Mouse (Mus musculus) NIH3T3 (cell line): ENCODE data around the gene Reck.

Experiments
- DNase-seq: peaks from one replicate; pipeline ENCODE4 v3.0.0-alpha.2; 2012; ENCODE audit warnings: low read depth

The Reck gene

DNA sequence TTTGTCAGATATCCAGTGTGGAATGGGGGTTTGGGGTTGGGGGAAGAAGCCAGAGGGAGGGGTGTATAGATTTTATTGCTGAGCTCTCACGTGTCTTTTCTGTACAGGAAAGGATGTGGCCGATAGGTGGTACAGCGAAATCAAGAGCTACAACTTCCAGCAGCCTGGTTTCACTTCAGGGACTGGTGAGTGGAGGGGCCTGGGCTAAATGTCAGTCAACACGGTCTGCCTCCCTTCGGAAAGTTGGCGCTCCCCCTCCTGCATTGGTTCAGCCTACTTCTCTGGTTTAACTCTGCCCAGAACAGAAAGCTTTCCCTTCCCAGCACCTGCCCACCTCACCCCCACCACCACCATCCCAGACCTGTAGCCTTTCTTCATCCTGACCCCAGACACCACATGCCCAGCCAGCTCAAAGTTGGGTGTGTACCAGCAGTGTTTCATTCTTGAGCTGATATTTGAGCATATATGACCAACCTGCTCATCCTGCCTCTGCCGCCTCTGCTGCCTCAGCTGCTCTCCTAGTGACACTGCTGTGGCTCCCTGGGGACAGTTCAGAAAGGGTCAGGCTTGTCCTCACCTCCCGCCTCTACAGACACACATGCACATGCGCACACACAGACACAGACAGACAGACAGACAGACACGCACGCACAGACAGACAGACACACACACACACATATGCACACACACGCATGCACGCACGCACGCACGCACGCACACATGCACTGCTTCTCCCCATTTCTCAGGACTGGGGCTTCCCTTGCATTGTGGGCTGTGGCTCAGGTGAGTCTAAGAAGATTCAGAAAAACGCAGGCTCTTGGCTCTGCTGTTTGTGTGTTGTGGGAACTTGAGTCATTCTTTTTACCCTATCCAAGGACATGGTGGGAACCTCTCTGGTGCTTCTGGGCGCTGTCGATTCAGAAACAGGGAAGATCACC, 95.3 kb downstream of the Reck start:
- no peak for DNase-seq

DNA sequence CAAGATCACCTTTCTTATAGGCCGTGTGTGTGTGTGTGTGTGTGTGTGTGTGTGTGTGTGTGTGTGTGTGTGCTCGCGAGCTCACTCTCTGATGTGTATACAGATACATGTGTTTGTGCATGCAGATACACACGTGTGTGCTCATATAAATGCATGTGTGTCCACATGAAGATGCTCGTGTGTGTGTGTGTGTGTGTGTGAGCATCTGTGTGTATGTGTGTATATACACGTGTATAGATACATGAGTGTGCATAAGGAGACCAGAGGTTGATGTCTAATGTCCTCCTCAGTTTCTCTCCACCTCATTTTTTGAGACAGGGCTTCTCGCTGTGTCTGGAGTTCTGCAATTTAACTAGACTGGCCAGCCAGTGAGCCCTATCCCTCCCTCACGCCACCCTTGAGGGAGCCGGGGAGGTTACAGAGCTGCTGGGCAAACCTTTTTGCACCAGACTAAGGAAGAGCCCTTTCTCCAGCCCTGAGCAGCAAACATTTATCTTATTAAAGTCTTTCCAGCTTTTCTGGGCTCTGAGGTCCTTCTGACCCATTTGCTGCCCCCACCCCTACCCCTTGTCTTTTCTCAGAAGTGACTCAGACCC, 96.3 kb downstream of the Reck start:
- DNase-seq, result no peak

- DNase-seq, result peak; percentile 93
Observed at GRCm38 (mm10) chr4:43972137-43972591, 96.8 kb downstream of the Reck start.

DNA sequence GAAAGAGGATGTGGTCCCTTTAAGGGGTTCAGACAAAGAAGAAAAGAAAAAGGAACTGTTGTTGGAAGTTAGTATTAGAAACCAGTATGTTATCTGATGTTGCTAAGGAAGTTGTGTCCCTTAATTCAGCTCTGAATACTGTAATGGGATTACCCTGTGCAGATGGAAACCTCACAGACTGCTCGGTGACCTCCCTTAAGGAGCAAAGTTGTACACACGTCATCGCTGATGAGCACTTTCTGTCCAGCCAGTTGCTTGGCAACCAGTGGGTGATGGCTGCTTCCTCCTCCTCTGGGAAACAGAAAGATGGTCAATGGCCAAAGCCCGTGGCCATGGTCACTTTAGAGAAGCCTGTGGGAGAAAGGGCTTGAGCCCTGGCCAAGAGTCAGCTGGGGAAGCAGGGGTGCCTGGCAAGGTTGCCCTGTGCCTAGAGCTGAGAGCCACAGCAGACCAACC, 98.2 kb downstream of the Reck start:
- no peak for DNase-seq

DNA sequence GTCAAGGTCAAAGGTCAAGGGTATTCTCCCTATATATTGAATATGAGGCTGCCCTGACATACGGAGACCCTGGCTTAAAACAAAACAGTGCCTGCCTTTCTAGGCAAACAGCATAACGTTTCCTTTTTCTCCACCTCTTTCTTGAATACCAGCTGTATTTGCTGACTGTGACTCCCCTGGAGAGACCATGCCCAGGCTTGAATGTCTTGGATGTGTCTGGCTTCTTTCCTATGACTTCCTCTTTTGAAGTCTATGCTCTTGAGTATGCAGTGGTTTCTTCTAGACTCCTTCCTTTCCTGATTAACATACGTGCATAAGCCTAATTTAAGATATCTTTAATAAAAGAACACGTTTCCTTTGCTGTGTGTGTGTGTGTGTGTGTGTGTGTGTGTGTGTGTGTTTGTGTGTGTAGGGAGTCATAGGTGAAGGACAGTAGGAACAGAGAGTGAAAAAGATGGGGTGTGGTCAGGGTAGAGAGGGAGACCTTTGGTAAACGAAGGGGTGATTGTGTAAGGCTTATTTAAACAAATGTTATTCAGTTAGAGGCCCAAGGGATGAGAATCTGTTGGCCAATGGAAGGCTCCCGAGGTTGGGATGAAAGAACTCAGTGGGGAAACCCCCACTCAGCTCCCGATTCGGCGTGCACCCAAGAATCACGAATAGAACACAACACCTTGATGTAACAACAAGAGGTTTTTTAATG, 99.7 kb downstream of the Reck start:
- no peak for DNase-seq

DNA sequence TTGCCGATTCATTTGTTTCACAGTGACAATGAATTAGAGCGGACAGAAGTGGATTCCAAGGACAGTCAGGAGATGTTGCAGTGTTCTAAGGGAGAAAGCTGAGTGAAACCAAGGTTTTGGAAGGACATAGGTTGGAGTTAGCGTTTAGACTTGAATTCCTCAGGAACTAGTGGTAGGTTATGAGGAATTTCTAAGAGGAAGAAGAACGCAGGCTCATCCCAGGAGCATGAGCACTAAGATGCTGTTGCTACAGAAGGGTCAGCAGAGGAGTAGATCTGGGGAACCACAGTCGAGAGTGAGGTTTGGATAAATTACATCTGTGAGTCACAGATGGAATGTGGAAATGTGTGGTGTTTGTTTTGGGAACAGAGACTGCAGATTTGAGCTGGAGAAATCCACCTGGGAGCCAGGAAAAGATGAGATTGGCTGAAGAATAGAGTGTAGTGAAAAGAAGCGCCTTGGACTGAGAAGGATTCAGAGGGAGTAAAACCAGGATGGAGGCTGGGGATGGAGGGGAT, 101.0 kb downstream of the Reck start:
- peak; percentile 70 for DNase-seq

DNA sequence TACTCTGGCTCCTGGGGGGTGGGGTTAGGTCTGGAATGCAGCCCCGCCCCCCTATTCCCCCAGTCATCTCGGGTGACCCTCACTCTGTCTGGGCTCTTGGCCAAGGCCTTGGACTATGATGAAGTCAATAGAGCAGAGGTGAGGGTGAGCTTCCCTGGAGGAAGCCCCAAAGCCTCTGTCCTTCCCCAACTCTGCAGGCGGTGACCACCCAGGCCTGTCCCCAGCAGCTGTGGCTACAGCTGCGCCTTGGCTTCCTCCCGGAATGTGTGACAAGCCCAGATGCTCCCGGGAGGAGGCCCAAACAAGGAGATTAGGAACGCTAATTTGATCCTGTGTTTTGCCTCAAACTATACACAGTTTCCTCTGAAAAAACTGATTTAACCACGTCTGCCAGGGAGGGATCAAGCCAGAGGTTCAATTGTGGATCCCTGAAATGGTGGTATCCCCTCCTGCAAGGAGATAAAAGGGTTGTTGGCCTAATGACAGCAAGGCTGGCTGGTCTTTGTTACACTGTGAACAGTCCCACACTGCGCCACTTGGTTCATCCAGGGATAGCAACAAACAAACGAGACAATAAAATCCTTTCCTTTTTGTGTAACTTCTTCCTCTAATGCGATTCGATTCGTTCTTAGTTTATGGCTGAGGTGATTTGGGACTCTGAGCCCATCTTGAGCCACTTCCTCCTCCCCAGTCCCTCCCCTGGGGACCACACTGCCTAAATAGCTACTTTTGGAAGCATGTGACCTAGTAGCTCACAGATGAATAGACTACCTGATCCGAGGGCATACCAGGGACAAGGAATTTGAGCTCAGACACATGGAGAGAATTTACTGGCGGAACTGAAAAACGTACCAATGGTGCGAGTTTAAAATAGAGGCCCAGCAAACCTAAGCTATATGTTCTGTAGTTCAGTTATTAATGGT, 103.5 kb downstream of the Reck start:
- DNase-seq, result no peak

DNA sequence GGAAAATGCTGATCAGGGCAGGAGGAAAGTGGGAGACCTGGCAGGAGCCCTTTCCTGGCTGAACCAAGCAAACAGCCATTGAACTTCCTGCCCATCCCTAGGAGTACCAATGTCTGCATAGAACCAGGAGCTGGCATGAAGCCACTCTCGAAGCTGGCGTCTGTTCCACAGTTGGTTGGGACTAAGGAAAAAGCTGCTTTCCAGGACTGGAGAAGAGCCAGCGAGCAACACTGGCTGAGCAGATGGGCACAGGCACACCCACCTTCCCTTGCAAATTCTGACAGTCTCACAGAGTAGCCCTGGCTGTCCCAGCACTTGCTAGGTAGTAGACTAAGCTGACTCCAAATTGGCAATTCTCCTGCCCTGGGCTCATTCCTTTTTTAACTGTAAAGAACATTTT, 104.4 kb downstream of the Reck start:
- no peak for DNase-seq

GRCm38 (mm10) chr4:43980236-43980635, 104.9 kb downstream of the Reck start:
- no peak for DNase-seq

DNA sequence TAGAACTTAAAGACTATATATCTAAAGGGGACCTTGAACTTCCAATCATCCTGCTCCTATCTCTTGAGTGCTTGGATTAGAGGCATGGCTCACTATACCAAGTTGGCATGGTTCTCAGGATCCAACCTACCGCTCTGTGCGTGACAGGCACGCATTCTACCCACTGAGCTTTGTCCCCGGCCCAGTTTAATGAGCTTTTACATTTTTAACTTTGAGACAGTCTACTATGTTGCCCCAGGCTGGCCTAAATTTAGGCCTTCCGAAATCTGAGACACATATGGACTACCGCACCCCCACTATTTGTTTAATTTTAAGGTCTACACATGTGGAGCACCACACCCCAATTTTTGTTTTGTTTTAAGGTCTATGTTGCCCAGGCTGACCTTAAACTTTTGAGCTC, 105.5 kb downstream of the Reck start:
- no peak for DNase-seq

- DNase-seq, result no peak
Observed at GRCm38 (mm10) chr4:43981251-43981650, 105.9 kb downstream of the Reck start.

- peak; percentile 95 for DNase-seq
Observed at GRCm38 (mm10) chr4:43982053-43982732, 106.9 kb downstream of the Reck start.

DNA sequence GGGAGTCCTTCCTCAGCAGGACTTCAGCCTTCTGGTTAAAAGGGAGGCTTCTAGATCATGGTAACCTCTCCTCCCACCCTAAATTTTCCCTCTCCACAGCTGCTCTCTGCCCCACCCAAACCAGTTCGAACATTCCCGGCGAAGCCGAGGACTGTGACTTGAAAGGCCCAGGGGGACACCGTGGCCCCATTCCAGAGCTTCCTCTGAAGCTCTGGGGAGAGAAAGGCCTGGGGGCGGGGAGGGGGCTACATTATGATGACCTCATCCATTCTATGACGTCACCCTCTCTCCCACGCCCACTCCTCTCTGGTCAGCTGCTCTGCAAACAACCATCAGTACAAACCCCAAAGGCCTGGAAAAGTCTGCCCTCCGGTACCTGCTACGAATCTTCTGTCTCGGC, 107.9 kb downstream of the Reck start, which contains the start of gene Ccin:
Gene Ccin (plus strand): TSS at position 303 of the 400 bp plus-strand sequence.
- no peak for DNase-seq

GRCm38 (mm10) chr4:43983756-43984155, 108.4 kb downstream of the Reck start:
- no peak for DNase-seq

- DNase-seq, result no peak
Observed at GRCm38 (mm10) chr4:43984326-43984725, 109.0 kb downstream of the Reck start.

- DNase-seq, result no peak
Observed at GRCm38 (mm10) chr4:43988976-43989375, 113.6 kb downstream of the Reck start.

GRCm38 (mm10) chr4:43993072-43993471, 117.7 kb downstream of the Reck start:
- no peak for DNase-seq

- no peak for DNase-seq
Observed at GRCm38 (mm10) chr4:43994342-43994741, 119.0 kb downstream of the Reck start.
